18 mouse cellular contexts compared by ENCODE assay signal in the genomic region with DNA sequence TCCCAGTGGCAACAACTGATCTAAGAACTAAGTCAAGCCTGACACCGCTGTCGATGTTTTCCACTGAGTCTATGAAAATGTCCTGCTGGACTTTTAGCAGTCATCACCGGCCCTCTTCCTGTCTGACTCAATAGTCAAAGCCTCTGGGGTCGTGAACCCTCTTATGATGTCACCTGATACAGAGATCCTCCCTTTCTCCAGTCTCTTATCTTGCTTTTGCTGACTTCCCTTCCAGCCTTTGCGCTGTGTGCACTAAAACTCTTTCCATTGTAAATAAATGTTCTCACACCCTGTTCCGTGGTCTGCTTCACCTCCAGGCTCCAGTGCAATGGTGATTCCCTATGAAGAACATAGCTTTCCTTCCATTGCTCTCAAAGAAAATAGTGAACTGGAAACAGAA. TPM values are rescaled to one million over a fixed set of nuclear protein-coding genes. Genes with fewer than 3 reads are reported as not detected.
DNase-seq lines count a peak whose midpoint lies in the region; ATAC-seq and TF ChIP-seq lines count a peak whose summit lies in the region.
"Had no signal": no experiment of that assay in that cellular context is flagged by ENCODE, and none has a peak within 500 bp of the region (broad histone marks: within the 10 kb centered on the region; RNA-seq: fewer than 3 reads in every experiment).

No protein-coding gene starts in this region.

- no peak for TF ChIP-seq CTCF in liver, adult 2 months (IDR thresholded peaks at IDR 0.05; ENCODE audit: low read depth, low read length)

- no peak for TF ChIP-seq POLR2A in liver, adult 2 months (IDR thresholded peaks at IDR 0.05; ENCODE audit: extremely low read depth, insufficient read depth, low read length)

- WGBS in heart, embryonic 12.5 days, result 23% methylated on average over 6 of the region's 6 CpGs
- WGBS in liver, adult 2 months, result 35% methylated on average over 6 of the region's 6 CpGs

- H3K4me1 ChIP-seq in heart, embryonic 12.5 days (replicated peaks), result peaks cover 63% of the 10 kb centered on the region
- no peaks in the 10 kb centered on the region; the same call in none of the 2 replicates for H3K4me1 ChIP-seq in liver, adult 2 months (ENCODE audit: control insufficient read depth, insufficient read depth, low read length)

- H3K4me3 ChIP-seq in heart, embryonic 12.5 days, result no peak overlapping the region
- no peak overlapping the region for H3K4me3 ChIP-seq in liver, adult 2 months (ENCODE audit: insufficient read depth, low read depth, low read length)
- H3K4me3 ChIP-seq: megakaryocyte, embryonic 14.5 days had no signal

- no peaks in the 10 kb centered on the region for H3K36me3 ChIP-seq in heart, embryonic 12.5 days
- no peaks in the 10 kb centered on the region for H3K36me3 ChIP-seq in liver, adult 2 months (ENCODE audit: control insufficient read depth, insufficient read depth, low read length)

- no peak overlapping the region for H3K9ac ChIP-seq in heart, embryonic 12.5 days
- no peak overlapping the region for H3K9ac ChIP-seq in liver, adult 2 months (ENCODE audit: low read depth, low read length)

- H3K27me3 ChIP-seq in heart, embryonic 12.5 days (replicated peaks), result no peaks in the 10 kb centered on the region
- H3K27me3 ChIP-seq in liver, adult 2 months (ENCODE audit: control insufficient read depth, insufficient read depth, low read length), result no peaks in the 10 kb centered on the region
- H3K27me3 ChIP-seq: megakaryocyte, embryonic 14.5 days had no signal

- no peak overlapping the region for H3K4me2 ChIP-seq in heart, embryonic 12.5 days

- H3K79me2 ChIP-seq in liver, adult 2 months (ENCODE audit: control insufficient read depth, insufficient read depth, low read length), result no peaks in the 10 kb centered on the region

- peak; percentile 16 for DNase-seq in adrenal gland, adult 2 months
- no peak for DNase-seq in adrenal gland, adult 8-10 months
- DNase-seq in liver, adult 2 months (ENCODE audit: extremely low read depth, low read depth, low spot score), result peak; percentile 7
- peak; percentile 12 for DNase-seq in mesoderm, embryonic 11.5 days (ENCODE audit: low read depth, low spot score)
- no peak for DNase-seq in natural killer cell, adult 2 months (ENCODE audit: low spot score in 2 of 2)
- DNase-seq in adrenal gland, postnatal 36 days, result no peak
- DNase-seq in kidney, postnatal 4 days, result no peak
- DNase-seq: cerebellum, adult 2 months; right cerebral cortex, postnatal 4 days had no signal

- ATAC-seq in heart, embryonic 12.5 days (ENCODE audit: insufficient number of reproducible peaks, low FRiP score), result peak; percentile 88

- H3K9me3 ChIP-seq in heart, embryonic 12.5 days (replicated peaks), result no peaks in the 10 kb centered on the region
- H3K9me3 ChIP-seq: megakaryocyte, embryonic 14.5 days had no signal

- peak overlapping the region; percentile 81 for H3K27ac ChIP-seq in heart, embryonic 12.5 days (ENCODE audit: poor library complexity, severe bottlenecking)
- no peak overlapping the region for H3K27ac ChIP-seq in liver, adult 2 months (replicated peaks; ENCODE audit: insufficient read depth, low read depth, low read length)

RNA-seq across cellular contexts. Expression of a gene that starts 16.3 kb away (rescaled TPM):
- not detected for total RNA-seq in adrenal gland, adult 2 months (2021)
- polyA plus RNA-seq in adrenal gland, adult 2 months (2012; rRNA removed), result not detected in 2 replicates
- not detected for total RNA-seq in adrenal gland, adult 8-10 months (2022)
- polyA plus RNA-seq in heart, embryonic 12.5 days (2016; fragmentation: Nextera tagmentation; extraction: Ambion mirVana), result not detected in 2 replicates
- not detected in 2 replicates for total RNA-seq in liver, adult 2 months (2014; rRNA removed)
- not detected in 2 replicates for polyA plus RNA-seq in liver, adult 2 months (2012; rRNA removed)
- not detected for total RNA-seq in adrenal gland, postnatal 36 days (2021)
- total RNA-seq: adrenal gland, postnatal 4 days; left cerebral cortex, postnatal 36 days had no signal
- polyA plus RNA-seq: cerebellum, adult 2 months; embryonic facial prominence, embryonic 14.5 days; frontal cortex, adult 2 months; hindbrain, embryonic 11.5 days; large intestine, adult 2 months; neural tube, embryonic 14.5 days had no signal

Comparison
In these comparisons a context has a peak if more than half of its experiments do, and no peak if none do; other contexts are left out.
1. DNase-seq: peak in adrenal gland, adult 2 months (single experiment), liver, adult 2 months (single experiment) and mesoderm, embryonic 11.5 days (single experiment); none in adrenal gland, adult 8-10 months (single experiment), natural killer cell, adult 2 months (0 of 2), adrenal gland, postnatal 36 days (0 of 2) and kidney, postnatal 4 days (0 of 2).